Mouse (Mus musculus): ENCODE measurements around the gene Vash2. TPM values are rescaled to one million over a fixed set of nuclear protein-coding genes. Genes with fewer than 3 reads are reported as not detected.
"Not testable (repeated sequence)": the region's sequence is repeated elsewhere in the genome, so short reads cannot be mapped to it uniquely, and the experiment has no call there.

Vash2 gene
- total RNA-seq, 2 experiments from 2014 or later: 12.3 to 14.6 TPM

DNA sequence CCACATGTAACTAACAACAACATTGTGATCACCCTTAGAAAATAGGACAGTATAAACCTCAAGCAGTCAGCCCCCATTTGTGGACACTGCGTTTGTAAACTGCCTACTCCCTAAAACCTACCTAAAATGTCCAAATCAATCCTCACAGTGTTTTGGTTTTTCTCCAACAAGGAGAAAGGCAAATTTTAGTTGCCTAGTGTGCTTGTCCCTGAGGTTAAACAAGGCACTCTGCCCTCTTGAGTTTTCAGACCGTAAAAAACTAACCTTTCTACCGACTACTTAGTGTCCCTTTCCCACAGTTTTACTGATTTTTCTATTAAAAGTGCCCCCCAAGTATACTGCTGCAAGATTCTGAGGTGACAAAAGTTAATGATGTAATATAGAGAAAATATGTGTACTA lies 51.8 kb downstream of the Vash2 start:
- DNase-seq: no peak

- DNase-seq: not testable (repeated sequence)
Measured at GRCm38 (mm10) chr1:190924812-190925211, 54.3 kb downstream of the Vash2 start, which contains the start of gene Angel2. Gene Angel2, plus strand, starts transcription at chr1:190925112.

- DNase-seq: no peak
Measured at GRCm38 (mm10) chr1:190919725-190920469, 59.2 kb downstream of the Vash2 start.

- DNase-seq: no peak
Measured at GRCm38 (mm10) chr1:190918938-190919337, 60.2 kb downstream of the Vash2 start.

DNA sequence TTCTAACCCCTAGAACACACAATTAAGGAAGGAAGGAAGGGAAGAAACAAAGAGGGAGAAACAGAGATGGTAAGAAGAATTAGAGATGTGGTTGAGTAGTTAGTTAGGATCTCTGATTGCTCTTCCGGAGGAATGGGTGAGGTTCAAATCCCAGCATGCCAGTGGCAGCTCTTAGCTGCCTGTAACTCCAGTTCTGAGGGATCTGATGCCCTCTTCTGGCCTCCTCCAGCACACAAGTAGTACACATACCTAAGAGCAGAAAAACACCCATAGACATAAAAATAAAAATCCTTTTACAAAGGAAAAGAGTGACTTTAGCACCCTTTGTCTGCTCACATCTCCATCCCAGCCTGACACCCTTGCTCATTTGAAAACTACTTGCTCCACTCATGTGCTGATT lies 66.5 kb downstream of the Vash2 start:
- no peak for DNase-seq

DNA sequence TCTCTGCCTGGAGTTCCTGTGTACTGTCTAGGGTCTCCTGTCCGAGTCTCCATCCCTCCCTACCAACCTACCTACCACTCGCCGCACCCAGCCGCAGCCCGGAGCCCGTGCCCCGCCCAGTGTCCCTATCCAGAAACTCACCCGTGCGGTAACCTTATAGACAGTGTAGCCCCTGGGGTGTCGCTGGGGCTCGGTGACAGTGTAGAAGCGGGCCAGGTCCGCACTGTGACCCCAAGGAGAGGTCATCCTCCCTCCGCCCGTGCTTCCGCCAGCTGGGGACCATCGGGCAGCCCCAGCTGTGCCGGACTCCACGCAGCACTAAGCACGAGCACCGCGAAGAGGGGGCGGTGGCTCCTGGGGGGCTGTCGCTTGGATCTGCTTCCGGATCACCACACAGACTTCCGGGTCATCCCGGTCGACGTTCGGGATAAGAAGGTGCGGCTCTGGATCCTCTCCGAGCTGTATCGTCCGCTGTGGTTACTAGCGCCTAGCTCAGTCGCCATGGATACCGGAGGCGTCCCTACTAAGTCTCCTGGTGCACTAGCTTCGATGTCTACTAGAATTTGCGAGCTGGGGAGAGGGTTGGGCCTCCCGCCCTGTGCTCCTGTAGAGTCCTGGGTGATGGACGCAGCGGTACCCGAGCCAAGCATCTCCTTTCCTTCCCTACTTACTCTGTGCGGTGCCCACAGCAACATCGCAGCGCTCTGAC lies 67.5 kb downstream of the Vash2 start, which contains the start of gene Rps6kc1:
TSS of gene Rps6kc1 (minus strand) at position 356 of the 709 bp plus-strand sequence.
- DNase-seq: peak; percentile 89

DNA sequence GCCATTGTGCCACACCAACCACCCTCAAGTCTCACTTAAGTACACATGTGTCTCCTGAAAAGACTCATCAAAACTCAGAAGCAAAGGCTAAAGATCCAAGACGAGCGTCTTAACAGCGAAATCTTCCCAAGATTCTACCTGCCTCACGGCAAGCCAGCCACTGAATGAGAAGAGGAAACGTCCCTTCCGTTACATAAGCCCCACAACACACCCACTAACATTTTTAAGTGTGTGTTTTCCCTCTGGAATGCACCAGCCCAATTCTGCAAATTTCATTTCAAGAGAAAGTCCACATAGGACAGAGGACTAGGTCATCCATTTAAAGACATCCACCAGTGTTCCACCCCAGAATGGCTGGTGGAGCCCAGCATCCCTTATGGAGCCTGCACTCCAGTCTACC lies 68.3 kb downstream of the Vash2 start:
- no peak for DNase-seq

DNA sequence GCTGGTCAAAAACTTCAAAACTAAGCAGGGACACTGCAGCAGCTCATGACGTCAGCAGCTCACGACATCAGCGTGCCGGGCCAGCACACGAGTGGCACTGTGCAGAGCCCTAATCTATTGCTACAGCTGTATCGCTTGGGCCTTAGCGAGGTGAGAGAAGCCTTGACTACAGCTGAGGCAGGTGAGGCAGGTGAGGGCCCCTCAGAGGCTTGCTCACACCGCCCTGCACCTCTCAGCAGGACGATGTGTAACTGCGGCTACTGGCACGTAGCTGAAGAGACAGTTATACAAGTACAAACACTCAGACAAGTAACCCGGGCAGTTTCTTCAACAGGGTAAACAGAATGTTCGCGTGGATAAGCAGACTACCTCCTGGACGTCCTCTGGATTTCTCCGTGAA lies 74.4 kb downstream of the Vash2 start:
- no peak for DNase-seq

DNA sequence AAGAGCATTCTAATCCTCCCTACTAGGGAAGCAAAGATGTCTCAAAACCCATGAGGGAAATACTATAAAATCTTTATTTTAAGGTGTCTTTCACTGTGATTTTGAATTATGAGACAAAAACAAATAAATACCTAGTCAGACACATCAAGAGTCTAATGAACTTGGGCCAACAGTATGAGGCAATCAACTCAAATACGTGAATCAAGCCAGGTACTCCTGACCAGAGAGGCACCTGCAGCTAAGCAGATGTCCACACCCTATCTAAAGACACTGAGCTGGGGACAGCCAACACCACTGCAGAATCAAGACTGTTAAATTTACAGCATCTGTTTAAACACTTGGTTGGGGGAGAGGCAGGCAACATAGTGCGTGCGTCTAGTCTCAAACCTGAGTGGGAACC lies 75.0 kb downstream of the Vash2 start:
- no peak for DNase-seq

DNA sequence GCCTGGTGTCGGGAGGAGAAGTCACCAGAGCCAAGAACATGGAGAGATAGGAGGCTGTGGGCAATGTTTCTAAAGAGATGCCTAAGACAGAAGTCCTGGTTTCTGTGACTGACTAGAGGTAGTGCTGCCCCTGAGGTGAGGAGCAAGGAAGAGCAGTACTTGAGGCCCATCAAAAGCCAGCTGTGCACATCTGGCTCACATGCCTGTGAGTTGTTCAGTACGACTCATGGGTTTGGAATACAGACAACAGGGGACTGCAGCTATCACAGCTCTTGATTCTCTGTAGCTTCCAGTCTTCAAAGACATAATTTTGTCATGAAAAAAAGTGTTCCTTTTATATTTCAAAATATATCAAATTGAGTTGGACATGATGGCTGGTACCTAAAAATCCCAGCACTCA lies 78.0 kb downstream of the Vash2 start:
- DNase-seq: no peak

DNA sequence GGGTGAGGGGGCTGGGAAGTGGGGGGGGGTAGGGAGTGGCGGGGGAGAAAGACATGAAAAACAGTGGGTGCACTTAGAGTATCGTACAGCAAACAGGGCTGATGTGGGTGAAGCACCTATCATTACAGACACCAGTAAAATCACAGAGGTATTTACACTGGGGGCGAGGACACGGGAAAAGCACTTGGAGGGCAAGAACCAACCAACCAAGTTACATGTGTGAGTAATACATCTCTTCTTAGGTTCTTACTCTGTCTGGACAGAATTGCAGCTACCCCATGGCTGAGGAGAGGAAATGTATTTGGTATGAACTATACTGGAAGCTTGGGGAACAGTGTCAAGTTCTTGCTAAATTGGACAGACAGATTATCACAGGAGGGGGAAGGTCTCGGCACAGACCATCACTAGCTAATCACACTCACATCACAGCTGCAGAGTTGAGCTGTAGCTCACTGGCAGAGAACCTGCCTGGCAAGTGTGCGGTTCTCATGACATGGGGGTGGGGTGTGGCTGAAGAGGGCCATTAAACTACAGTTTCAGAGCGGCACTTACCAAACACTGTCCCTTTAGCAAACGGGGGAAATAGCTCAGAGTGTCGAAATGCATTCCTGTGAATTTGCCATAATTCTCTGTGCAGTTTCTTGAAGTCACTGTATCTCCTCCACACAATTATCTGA lies 80.1 kb downstream of the Vash2 start:
- peak; percentile 23 for DNase-seq

DNA sequence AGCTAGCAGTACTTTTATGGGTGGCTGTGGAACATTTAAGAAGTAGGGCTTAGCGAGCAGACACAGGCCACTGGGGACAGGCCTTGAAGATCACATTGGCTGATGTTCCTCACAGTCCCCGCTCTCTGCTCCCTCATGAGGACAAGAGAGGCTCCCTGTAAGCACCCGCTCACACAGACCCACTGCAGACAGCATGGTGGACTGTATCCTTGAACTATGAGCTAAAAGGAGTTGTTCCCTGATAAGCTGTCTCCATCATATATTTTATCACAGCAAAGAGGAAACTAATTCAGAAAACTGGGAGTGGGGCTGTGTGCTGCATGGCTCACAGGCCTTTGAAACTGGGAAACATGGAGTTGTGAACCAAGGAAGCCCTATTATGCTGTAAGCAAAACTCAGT lies 80.9 kb downstream of the Vash2 start:
- DNase-seq: no peak

Other genes starting within 250 kb of the Vash2 start
- gene Rps6kc1, start 67.5 kb downstream of the Vash2 start, total RNA-seq (2021): 10 to 100 TPM; 20.4 to 23.7 TPM
- gene Angel2, start 54.2 kb downstream of the Vash2 start, total RNA-seq (2021): 10 to 100 TPM; 25.8 to 26.3 TPM
- gene Flvcr1, start 46.9 kb upstream of the Vash2 start, total RNA-seq (2021): 10 to 100 TPM; 10.9 to 11.7 TPM
- gene Spata45, start 57.3 kb upstream of the Vash2 start, total RNA-seq (2021): not detected
- gene Tatdn3, start 83.6 kb upstream of the Vash2 start, total RNA-seq (2021): 10 to 100 TPM; 14.9 to 19.7 TPM
- gene Nsl1, start 83.7 kb upstream of the Vash2 start, total RNA-seq (2021): 1 to 10 TPM; 1.2 to 2.6 TPM
- gene Batf3, start 118.6 kb upstream of the Vash2 start, total RNA-seq (2021): under 1 TPM; 0.52 to 0.56 TPM
- not detected for gene Fam71a, start 185.5 kb upstream of the Vash2 start, total RNA-seq (2021)
- gene Atf3, start 238.7 kb upstream of the Vash2 start, total RNA-seq (2021): 10 to 100 TPM in 1 of 2 experiments, 1 to 10 TPM in 1; 5.0 to 13.4 TPM

All from gastrocnemius, postnatal 10 days (tissue).